Mouse (Mus musculus) kidney, adult 2 months (tissue): ENCODE measurements at regions not wholly inside any gene's neighbourhood (a gene's known extent, or its start where the extent isn't known, plus 50 kb on each side); places are given as distances from the start of the nearest gene placed in this dataset.

Source experiments
- DNase-seq: peaks from one replicate; pipeline ENCODE4 v3.0.0; 2021
- H3K27ac ChIP-seq: fragments of 200-500 bp; 2 replicates; pipeline ENCODE4 v1.5.1; 2012; ENCODE audit warnings: low read depth, low read length, control low read depth, inconsistent platforms; ENCODE audit not compliant: insufficient read depth
- H3K27me3 ChIP-seq: fragments of 200-500 bp; replicated peaks from 2 replicates; pipeline ENCODE4 v1.6.1; 2012; ENCODE audit warnings: mild to moderate bottlenecking, moderate library complexity, low read length, inconsistent platforms; ENCODE audit not compliant: control insufficient read depth, insufficient read depth
- H3K36me3 ChIP-seq: fragments of 200-500 bp; 2 replicates; pipeline ENCODE4 v1.6.1; 2012; ENCODE audit warnings: mild to moderate bottlenecking, moderate library complexity, low read length, inconsistent platforms; ENCODE audit not compliant: control insufficient read depth, insufficient read depth
- H3K4me1 ChIP-seq: fragments of 200-500 bp; 2 replicates; pipeline ENCODE4 v1.6.1; 2011; ENCODE audit warnings: low read length; ENCODE audit not compliant: control insufficient read depth, insufficient read depth
- H3K4me3 ChIP-seq: fragments of 200-500 bp; 2 replicates; pipeline ENCODE4 v1.5.1; 2011; ENCODE audit warnings: mild to moderate bottlenecking, low read depth, low read length, control low read depth; ENCODE audit not compliant: insufficient read depth
- CTCF ChIP-seq: fragments of 200-500 bp; conservative IDR thresholded peaks from 2 replicates; pipeline ENCODE4 v1.5.1; 2011; ENCODE audit warnings: low read depth, mild to moderate bottlenecking, control low read depth, low read length, moderate library complexity, mixed read lengths; ENCODE audit not compliant: insufficient read depth, insufficient read length
- POLR2A ChIP-seq: fragments of 200-500 bp; IDR thresholded peaks from one replicate; pipeline ENCODE4 v1.6.1; 2011; ENCODE audit warnings: low read depth, low read length, control low read depth
- WGBS: fragments of 180-500 bp; shearing (Covaris S2); methylation state at CpG from one replicate; pipeline ENCODE4 v1.1.7; 2018; 5-methylcytosine and 5-hydroxymethylcytosine counted together

DNA sequence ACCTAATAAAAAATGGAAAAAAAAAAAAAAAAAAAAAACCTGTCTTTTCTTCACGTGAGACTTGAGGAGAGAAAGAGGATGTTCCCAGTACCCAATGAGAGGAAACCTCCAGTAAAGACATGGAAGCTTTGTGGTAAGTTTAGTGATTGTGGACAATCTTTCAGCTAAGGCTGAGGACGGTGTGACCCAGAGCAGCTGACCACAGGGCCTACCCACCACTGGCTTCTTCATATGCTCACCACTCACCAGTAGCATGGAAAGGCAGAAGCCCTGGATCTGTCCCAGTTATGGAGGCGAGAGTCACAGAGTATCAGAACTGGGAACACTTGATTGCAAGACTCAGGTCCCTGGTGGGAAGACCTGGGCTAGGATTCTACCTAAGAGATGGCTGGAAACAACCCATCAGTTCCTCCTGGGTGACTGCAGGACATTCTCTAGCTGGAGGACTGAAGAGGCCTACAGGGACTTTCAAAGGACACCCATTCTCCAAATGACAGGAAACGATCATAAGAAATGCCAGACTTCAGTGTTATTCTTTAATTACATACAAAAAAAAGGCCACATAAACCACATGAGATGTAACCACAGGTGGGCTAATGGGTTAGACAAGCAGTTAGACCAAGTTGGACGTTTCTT lies 271.8 kb downstream of the Maf start:
- TF ChIP-seq CTCF (no peak), POLR2A (no peak)
- no peak overlapping the region for H3K4me3 ChIP-seq
- no peaks in the 10 kb centered on the region for H3K4me1 ChIP-seq
- no peaks in the 10 kb centered on the region for H3K27me3 ChIP-seq
- H3K27ac ChIP-seq: no peak overlapping the region
- H3K36me3 ChIP-seq: no peaks in the 10 kb centered on the region
- DNase-seq: no peak
- WGBS: 92% methylated on average over 5 of the region's 5 CpGs

DNA sequence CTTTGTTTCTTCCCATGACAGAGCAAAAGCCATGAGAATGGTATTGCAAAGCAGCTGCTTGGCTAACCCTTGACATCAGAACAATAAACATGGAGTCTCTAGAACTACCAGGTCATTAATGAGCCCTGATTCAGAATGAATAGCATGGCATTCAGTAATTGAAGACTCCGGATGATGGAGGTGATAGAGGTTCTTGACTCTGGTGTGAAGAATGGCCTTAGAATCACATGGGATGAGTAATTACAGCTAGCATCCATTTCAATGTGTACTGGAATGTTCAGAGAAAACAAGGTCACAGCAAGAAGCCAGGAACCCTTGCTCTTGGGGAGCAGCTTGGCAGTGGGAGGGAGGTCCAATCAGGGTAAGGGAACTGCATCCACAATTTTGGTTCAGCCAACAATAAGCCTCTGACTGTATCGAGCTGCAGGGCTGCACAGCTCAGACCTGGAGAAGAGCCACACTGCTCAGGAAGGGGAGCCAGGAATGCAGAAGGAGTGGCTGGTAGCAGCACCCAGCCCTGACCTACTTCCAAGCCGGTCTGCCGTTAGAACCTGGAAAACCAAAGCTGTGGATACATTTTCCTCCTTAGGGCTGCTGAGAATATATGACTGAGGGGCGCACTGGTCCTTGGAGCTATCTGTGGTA lies 275.1 kb downstream of the Maf start:
- DNase-seq: no peak
- 66% methylated on average over 5 of the region's 5 CpGs for WGBS
- Histone ChIP-seq H3K27ac (no peak overlapping the region), H3K36me3 (no peaks in the 10 kb centered on the region), H3K4me1 (no peaks in the 10 kb centered on the region), H3K4me3 (no peak overlapping the region), H3K27me3 (no peaks in the 10 kb centered on the region)
- TF ChIP-seq POLR2A (no peak), CTCF (no peak)

DNA sequence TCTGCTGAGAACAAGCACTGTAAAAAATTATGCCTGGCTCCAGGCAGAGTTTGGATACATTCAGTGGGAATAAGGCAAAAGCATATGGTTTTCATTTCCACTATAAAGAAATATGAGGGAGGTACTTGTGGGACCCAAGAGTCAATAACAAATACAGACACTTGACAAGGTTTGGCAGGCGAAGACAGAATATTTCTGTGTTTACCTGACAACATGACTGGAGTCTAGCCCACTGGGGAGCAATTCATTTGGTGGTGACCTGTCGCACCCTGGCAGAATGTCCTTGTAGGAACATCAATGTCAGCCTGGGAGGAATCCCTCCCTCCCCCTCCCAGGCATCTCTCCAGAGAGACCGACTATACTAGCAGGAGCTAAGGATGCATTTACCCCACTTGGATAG lies 276.8 kb downstream of the Maf start:
- no peak for DNase-seq
- Histone ChIP-seq H3K27me3 (no peaks in the 10 kb centered on the region), H3K36me3 (no peaks in the 10 kb centered on the region), H3K4me1 (no peaks in the 10 kb centered on the region), H3K4me3 (no peak overlapping the region), H3K27ac (no peak overlapping the region)
- 78% methylated on average over 3 of the region's 3 CpGs for WGBS
- TF ChIP-seq POLR2A: no peak
- no peak for TF ChIP-seq CTCF

DNA sequence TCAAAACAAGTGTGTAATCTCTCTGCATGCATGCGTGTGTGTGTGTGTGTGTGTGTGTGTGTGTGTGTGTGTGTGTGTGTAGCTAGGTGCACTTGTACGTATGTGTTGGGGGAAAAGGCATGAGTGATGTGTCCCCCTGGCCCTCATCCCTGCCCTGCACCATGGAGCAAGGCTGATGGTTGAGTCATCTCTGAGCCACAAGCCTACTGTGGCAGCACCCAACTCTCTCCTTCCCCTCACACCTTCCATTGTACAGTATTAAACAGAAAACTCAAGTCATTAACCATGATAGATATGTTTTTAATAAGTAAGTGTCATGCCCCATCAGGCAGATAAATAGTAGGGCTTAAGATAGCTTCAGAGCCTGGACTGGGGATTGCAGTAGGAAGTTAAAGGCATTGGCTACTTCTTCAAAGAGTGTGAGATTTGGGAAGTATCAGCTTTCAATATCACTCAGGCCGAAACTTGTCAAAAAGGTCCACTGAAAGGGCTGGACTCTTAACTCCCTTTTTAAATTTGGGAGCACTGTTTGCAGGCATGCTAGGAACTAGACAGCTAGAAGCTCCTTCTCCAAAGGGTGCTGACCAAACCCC lies 278.2 kb downstream of the Maf start:
- peak; percentile 9 for DNase-seq
- WGBS: 85% methylated on average over 3 of the region's 3 CpGs
- no peaks in the 10 kb centered on the region for H3K27me3 ChIP-seq

DNA sequence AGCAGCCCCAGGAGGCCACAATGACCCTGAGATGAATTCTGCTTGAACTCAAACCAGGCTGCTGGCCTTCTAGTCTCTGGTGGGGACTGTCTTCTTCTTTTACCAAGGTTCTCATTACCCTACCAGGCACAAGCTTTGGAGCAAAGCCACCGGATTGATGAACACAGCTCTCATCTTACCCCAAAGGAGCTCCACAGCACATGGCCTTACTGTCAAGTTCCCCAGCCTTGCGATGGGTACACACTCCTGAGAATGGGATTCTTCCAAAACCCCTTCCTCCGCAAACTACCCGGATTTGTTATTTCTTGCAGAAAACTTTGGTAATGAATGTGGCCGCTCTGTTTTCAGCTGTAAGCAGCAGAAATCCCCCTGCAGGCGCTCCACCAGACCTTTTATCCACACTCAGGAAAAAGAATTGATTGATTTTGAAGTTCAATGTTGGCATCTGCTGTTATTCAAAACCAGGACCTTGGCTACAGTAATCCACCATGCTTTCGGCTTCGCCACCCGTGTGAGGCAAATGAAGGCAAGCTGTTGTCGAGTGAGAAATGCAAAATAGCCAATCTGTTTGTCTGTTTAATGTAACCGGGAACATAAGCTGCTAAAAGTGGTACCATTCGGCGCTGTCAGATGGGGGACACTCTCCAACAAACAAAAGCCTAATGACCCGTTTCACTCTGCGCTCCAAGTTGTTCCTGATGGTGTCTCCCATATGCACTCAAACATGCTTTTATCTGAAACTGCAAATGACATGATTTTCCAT lies 278.9 kb downstream of the Maf start:
- no peak for DNase-seq
- 79% methylated on average over 15 of the region's 15 CpGs for WGBS
- TF ChIP-seq CTCF: no peak
- no peak for TF ChIP-seq POLR2A
- H3K4me3 ChIP-seq: no peak overlapping the region
- no peaks in the 10 kb centered on the region for H3K36me3 ChIP-seq
- no peaks in the 10 kb centered on the region for H3K27me3 ChIP-seq
- H3K4me1 ChIP-seq: no peaks in the 10 kb centered on the region
- H3K27ac ChIP-seq: no peak overlapping the region

More for the DNA sequence above, 278.2 kb downstream of the Maf start:
- TF ChIP-seq POLR2A (no peak), CTCF (no peak)
- Histone ChIP-seq H3K4me1 (no peaks in the 10 kb centered on the region), H3K4me3 (no peak overlapping the region), H3K36me3 (no peaks in the 10 kb centered on the region), H3K27ac (no peak overlapping the region)

DNA sequence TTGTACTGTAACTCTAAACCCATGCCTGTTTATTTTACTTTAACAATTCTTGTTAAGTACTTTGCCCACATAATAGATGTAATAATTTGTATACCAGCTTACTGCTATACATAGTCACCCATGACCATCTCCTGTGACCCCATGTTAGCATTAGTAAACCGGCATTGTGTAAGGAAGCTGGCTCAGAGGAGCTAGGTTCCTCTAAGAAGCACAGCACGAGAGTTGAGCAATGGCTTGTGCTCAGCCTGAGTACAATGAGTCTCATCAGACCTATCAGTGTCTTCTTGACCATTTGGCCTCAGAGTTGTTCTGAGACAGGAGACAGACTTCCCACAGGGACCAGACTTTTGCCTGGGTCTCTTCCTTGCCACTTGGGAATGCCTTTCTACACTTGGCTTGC lies 279.6 kb downstream of the Maf start:
- Histone ChIP-seq H3K27me3 (no peaks in the 10 kb centered on the region), H3K27ac (no peak overlapping the region), H3K4me1 (no peaks in the 10 kb centered on the region), H3K4me3 (no peak overlapping the region), H3K36me3 (no peaks in the 10 kb centered on the region)
- WGBS: 70% methylated on average over 2 of the region's 2 CpGs
- TF ChIP-seq CTCF (no peak), POLR2A (no peak)
- no peak for DNase-seq

DNA sequence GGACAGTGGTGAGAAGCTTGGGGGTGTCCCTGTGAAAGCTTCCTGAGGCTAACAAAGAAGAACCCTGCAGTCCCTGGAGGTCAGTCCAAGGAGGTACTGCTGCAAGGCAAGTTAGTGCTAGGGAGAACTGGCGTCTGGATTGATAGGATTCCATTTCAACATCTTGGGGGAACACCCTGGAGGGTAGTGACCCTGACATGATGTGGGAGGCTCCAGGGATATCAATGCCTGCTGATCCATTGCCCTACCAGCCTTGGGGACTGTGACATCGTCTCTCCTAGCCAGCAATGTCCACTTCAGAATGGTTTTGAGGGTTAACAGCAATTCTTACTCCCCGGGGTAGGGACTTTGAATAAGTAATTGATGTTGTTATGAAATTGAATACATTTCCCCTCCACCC lies 280.1 kb downstream of the Maf start:
- 57% methylated on average over 3 of the region's 3 CpGs for WGBS
- no peaks in the 10 kb centered on the region for H3K36me3 ChIP-seq
- H3K27me3 ChIP-seq: no peaks in the 10 kb centered on the region
- no peaks in the 10 kb centered on the region for H3K4me1 ChIP-seq
- H3K27ac ChIP-seq: no peak overlapping the region
- no peak for TF ChIP-seq CTCF
- TF ChIP-seq POLR2A: no peak
- no peak overlapping the region for H3K4me3 ChIP-seq
- no peak for DNase-seq
